Mouse (Mus musculus): ENCODE measurements at regions not wholly inside any gene's neighbourhood (a gene's known extent, or its start where the extent isn't known, plus 50 kb on each side); places are given as distances from the start of the nearest gene placed in this dataset.
"Not testable (repeated sequence)": the region's sequence is repeated elsewhere in the genome, so short reads cannot be mapped to it uniquely, and the experiment has no call there.

DNA sequence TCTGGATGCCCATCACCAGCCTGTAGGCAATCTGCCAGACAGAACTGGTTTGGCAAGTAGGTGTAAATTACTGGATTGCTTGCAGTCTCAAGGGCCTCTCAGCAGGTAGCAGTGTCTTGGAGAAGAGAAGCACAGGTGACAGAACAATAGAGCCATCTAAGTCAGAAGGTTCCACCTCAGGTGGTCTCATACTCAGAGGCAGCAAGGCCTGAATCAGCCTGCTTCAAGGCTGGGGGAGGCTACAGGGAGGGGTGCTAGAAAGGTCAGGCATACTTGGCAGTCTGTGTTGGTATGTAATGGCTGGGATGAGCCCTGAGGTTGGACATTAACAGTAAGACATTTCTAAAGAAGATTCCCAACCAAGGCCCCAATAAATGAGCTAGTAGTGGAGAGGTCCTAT is 814.3 kb downstream of the Dad1 start:
- TF ChIP-seq CTCF (conservative IDR thresholded peaks at IDR 0.05; ENCODE audit: insufficient read depth, insufficient read length, low read depth, low read length); POLR2A (IDR thresholded peaks at IDR 0.05; ENCODE audit: low read depth, low read length): not testable (repeated sequence)

All from kidney, adult 2 months (tissue).